Mouse (Mus musculus): ENCODE measurements around the gene Bcas3.

Bcas3 gene

GRCm38 (mm10) chr11:85613035-85613434 is 260.1 kb downstream of the Bcas3 start:
- no peak for DNase-seq (ENCODE audit: low read depth in 1 of 2, low spot score in 2 of 2)

- no peak for DNase-seq (ENCODE audit: low read depth in 1 of 2, low spot score in 2 of 2)
Observed at GRCm38 (mm10) chr11:85613586-85613985, 260.6 kb downstream of the Bcas3 start.

DNA sequence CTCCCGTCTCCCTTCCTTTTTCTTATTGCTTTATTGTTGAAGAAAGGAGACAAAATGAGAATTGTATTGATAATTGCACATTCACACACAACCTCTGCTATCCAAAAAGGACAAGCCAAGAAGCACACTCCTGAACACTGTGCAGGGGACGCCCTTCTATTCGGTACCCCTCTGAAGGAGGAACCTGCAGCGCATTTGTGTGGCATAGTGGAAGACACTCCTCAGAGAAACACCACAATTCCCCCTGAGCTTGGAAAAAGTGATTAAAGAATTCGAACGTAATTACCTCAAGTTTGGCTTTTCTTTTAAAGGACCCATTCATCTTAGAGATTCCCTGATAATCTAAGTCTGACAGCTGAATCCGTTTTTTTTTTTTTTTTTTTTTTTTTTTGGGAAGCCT is 261.5 kb downstream of the Bcas3 start:
- no peak for DNase-seq (ENCODE audit: low read depth in 1 of 2, low spot score in 2 of 2)

DNA sequence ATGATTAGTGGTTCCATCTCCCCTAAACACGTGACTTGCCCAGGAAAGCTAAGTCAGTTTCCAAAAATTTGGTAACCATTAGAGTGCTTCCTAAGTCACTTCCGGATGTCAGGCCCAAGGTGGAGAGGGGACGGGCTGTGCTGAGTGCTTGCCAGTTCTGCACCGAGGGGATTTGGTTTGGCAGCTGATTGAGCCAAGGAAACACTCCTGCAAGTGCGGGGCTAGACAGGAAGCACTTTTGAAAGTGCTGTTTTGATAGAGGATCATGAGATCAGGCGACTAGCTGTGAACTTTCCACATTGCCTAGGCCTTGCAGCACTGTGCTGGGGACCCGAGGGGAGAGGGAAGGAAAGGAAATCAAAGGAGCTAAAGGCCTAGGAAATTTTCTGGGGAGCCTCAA is 262.5 kb downstream of the Bcas3 start:
- DNase-seq (ENCODE audit: low read depth in 1 of 2, low spot score in 2 of 2) = no peak

DNA sequence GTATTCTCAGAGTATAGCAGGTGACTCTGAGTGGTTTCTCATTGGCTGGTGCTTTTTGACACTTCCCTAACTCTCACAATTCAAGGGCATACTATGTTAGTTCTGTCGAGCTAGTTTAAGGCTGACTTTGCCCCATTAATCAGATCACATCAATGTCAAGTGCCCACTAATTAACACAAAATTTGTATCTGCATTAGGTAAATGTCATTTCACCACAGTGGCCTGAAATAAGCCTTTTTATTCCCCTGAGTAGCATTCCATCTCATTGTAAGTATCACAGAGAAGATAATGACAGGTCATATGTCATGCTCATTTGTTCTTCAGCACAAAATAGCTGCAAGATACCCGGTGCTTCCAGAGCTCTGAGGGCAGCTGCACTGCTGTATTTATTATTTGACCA is 268.5 kb downstream of the Bcas3 start:
- DNase-seq (ENCODE audit: low read depth in 1 of 2, low spot score in 2 of 2) = no peak

DNA sequence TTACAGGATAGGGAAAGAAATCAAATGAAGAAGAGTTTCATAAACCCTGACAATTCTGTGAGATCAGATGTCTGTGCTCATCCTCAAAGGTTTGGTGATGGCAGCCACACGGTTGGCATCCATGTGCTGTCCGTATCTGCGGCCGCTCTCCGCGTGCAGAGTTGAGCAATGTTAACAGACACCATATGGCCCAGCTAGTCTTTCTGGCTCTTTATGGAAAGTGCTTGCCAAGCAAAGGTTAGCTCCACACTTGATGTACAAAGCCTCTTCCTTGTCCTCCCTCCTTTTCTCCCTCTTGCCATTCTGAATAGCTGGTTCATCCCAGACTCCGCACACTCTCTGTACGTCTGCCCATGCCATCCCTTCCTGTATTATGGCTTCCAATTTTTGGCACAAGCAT is 269.0 kb downstream of the Bcas3 start:
- no peak for DNase-seq (ENCODE audit: low read depth in 1 of 2, low spot score in 2 of 2)

GRCm38 (mm10) chr11:85625206-85625605 is 272.2 kb downstream of the Bcas3 start:
- DNase-seq (ENCODE audit: low read depth in 1 of 2, low spot score in 2 of 2) = no peak

DNA sequence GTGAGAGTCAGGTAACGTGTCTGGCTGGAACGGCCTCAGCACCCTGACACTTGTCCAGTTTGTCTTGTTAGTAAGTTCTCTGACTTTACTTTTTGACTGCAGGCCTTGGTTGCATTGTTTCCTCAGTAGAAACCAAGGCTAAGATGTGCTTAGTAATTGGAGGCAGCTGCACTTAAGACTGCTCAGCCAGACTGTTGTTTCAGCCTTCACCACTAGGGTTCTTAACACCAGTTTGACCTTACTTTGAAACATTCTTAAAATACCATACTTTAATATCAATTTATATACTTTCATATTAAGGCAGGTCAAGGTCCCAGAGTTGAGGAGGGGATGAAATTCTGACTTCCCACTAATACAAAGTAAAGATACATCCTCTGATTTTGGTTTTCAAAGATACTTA is 273.9 kb downstream of the Bcas3 start:
- no peak for DNase-seq (ENCODE audit: low read depth in 1 of 2, low spot score in 2 of 2)

DNA sequence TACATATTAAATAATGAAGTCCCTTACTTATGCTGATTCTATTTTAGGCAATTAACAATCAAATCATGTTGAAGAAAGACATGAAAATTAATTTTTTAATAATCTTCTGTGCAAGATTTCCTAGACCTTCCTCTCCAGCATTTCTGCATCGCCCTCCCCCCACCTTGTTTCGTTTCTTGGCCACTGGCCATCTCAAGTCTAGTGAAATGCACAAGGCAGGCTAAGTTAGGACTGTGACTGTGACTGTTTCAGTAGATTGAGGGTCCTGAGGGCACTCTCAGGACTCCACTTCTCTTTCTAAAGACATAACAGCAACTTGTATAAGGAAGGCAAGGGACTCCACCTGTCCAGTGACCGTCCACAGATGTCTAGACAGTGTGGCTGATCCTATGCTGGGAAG is 274.4 kb downstream of the Bcas3 start:
- no peak for DNase-seq (ENCODE audit: low read depth in 1 of 2, low spot score in 2 of 2)

DNA sequence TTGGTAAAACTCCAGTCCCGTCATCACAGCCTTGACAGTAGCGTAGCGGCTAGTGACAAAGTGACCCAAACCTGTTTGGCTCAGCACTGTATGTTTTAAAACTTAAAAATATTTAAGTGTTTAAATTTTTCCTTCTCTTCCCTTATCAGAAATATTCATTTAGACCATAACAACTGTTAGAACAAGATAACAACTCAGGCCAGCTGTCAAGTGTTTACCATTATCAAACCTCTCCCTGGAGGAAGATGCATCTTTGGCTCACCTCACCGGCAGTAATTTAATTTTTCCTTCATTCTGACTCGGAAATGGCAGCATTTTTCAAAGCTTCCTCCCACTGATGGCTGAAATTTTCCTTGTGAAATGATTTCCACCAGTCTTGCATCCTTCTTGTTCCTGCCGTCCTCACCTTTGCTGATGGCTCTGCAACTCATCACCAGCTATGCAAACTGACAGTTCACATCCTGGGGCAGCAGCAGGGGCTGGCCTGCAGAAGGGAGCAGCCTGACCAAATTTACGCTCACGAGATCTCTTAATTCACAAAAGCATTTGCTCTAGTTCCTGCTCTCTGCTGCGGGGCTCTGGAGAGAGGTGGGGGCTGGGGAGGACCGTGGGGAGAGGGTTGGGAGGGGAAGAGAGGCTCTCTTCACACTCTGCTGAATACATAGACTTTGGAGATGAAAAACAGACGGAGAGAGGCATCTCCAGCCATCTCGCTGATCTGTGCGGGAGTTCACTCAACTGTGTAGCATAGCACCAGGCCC is 275.5 kb downstream of the Bcas3 start:
- no peak for DNase-seq (ENCODE audit: low read depth in 1 of 2, low spot score in 2 of 2)

GRCm38 (mm10) chr11:85632568-85632981 is 279.6 kb downstream of the Bcas3 start:
- no peak for DNase-seq (ENCODE audit: low read depth in 1 of 2, low spot score in 2 of 2)

DNA sequence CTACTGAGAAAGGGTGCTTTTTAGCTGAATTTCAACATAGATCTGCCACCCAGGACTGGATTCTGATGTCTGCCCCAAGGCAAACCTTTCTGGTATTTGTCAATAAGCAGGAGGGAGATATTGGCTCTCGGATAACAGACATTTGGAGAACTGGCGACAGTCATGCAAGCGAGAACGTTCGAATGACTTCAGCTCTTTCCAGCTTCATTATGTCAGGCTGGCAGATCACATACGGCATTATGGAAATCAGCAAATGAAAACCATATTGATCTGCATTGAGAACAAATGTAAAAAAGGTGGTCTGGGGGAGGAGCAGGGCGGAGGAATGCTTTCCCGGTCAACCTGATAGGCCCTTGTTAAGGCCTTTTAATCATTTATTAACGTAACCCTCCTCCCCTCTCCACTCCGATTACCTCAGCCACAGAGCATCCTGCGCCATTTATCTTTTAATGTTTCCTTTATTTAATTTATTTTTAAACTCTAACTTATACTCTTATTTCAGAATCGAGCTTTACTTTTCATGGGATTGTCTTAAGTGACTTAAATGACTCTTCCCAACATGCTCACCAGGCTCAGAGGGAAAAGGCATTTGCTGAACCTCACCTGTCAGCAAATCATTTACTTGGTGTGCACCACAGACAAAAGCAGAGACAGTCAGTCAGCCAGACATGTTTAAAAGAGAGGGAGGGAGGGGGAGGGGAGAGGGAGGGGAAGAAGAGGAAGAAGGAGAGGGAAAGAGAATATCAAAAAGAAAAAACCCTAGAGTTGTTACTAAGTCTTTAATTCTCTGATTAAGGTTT is 285.9 kb downstream of the Bcas3 start:
- DNase-seq (ENCODE audit: low read depth in 1 of 2, low spot score in 2 of 2) = no peak

- DNase-seq (ENCODE audit: low read depth in 1 of 2, low spot score in 2 of 2) = no peak
Observed at GRCm38 (mm10) chr11:85640659-85641058, 287.7 kb downstream of the Bcas3 start.

DNA sequence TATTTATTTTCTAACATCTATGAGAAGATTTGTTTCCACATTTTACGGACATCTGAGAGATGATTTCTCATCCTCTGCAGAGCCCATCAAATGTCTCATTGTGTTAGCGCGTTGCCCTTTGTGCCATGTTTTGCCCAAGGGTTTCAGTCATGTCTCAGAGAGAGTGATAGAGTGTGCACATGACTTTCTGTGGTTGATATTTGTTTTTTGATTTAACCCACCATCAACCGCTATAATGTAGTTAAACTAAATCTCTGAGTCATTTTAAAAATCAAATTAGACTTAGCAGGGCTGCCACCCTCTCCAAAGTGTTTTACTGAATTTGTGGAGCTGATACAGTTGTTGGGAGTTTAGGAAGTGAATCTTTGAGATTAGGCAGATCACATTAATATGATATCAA is 288.5 kb downstream of the Bcas3 start:
- no peak for DNase-seq (ENCODE audit: low read depth in 1 of 2, low spot score in 2 of 2)

DNA sequence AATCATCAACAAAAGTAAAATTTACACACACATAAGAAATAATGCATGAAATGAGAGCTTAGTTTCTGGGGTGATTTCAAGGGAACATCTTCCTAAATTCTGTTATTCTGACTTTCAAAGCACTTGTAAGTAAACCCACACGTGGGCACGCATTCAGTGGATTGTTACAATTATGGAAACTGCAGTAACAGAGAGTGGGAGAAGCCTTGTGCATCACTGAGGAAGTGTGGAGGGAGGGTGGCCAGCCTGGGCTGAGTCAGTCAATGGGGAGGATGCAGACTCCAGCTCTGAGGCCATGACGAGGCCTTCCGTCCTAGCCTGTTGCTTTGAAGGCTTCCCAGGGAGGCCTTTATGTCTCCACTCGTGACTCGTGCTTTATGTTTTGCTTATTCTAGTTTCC is 289.6 kb downstream of the Bcas3 start:
- no peak for DNase-seq (ENCODE audit: low read depth in 1 of 2, low spot score in 2 of 2)

DNA sequence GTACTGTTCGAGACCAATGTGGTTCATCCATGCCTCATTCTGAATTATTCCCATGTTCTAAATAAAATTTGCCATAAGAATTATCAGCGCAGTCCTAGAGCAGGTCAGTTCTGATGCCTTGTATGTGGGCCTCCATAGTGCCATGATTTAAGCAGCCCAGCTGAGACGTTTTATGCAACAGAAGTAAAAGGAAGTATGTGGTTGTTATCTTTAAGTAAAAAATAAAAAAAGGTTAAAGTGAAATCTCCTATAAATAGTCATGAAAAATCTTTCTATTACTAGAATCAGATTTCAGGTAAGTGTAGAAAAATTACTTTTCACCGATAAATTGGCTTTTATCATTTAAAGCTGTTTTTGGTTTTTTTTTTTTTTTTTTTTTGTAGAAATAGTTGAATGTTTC is 290.1 kb downstream of the Bcas3 start:
- DNase-seq (ENCODE audit: low read depth in 1 of 2, low spot score in 2 of 2) = no peak

DNA sequence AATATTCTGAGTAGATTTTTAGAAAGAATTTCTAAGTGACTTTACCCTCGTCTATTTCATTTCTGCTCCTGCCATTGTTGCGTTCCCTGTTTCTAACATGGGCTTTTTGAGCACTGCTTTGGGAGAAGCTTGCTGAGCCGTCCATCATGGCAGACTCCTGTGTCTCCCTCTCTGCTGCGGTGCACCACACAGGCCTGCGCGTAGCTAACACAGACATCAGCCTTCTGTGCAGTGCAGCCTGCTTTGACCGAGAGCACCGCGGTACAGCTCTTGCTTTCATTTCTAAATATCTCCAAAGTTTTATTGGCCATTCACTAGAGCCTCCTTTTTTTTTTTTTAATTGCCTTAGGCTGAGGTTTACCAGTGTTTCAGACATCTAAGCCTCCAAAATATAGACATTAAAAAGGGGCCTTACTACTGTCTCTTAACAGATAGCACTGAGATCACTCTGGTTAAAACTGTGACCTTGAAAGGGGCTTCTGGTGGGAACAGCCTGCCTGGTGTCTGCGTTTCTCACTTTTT is 290.6 kb downstream of the Bcas3 start:
- DNase-seq (ENCODE audit: low read depth in 1 of 2, low spot score in 2 of 2) = no peak

GRCm38 (mm10) chr11:85644027-85644747 is 291.2 kb downstream of the Bcas3 start:
- DNase-seq (ENCODE audit: low read depth in 1 of 2, low spot score in 2 of 2) = no peak

GRCm38 (mm10) chr11:85644748-85645060 is 291.7 kb downstream of the Bcas3 start:
- no peak for DNase-seq (ENCODE audit: low read depth in 1 of 2, low spot score in 2 of 2)

DNA sequence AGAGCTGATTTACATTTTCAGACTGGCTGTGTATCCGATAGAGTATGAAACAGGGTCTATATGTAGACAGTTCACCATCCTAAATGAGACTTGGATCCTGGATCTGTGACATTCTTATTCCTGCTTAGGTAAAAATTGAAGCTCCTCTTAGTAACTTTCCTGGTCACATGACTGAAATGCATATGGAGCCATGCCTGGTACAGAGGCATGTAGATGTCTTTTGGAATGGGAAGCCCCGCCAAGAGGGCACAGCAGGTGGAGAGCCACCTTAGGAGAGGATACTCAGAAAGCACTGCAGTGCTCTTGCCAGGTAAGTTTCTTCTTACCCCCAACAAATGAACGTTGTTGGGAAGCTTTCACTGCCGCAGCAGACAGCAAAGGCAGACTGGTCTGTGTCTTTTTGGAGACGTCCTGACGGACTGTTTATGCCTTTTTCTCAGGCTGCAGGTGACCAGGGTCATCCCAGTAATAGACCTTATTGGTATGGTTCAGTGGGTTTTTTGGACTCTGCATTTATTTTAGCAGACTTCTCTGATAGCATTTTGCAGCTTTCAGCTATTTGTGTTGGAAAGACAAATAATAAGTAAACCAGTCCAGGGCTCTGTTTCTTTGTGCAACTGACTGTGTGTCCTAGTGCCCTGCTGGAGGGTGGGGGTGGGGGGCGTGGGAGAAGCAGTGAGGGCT is 292.3 kb downstream of the Bcas3 start:
- no peak for DNase-seq (ENCODE audit: low read depth in 1 of 2, low spot score in 2 of 2)

DNA sequence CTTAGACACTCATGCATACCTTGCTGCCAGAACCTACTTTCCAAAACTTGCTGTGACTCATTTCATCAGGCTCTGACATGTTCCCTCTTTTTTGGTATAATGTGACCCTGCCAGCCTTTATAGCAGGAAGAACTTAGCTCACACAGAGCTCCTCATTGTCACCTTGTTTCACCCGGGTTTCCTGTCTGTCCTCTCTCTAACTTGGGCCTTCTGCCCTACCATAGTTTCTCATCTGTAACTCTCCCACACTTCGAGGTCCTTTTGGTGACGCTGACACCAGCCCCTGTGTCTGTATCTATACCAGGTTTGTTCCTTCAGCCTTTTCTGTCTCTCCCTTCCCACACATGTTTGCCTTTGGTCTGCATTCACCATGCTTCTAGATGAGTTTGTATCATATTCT is 295.9 kb downstream of the Bcas3 start:
- no peak for DNase-seq (ENCODE audit: low read depth in 1 of 2, low spot score in 2 of 2)
